Mouse (Mus musculus) spleen, adult 2 months (tissue): ENCODE data around the gene Prkar2b. TPM values are rescaled to one million over a fixed set of nuclear protein-coding genes. Genes with fewer than 3 reads are reported as not detected.

ENCODE experiments used
- DNase-seq, 2 experiments: peaks; one replicate each; pipeline versions ENCODE4 v3.0.0 to v3.0.0-alpha.2; 2012 to 2021; ENCODE audit warnings: low spot score in 2 of 2, low read depth in 1 of 2
- H3K27ac ChIP-seq: fragments of 200-500 bp; 2 replicates; pipeline ENCODE4 v1.5.1; 2012; ENCODE audit warnings: low read length, inconsistent platforms; ENCODE audit not compliant: insufficient read depth
- H3K27me3 ChIP-seq: fragments of 200-500 bp; 2 replicates; pipeline ENCODE4 v1.6.1; 2012; ENCODE audit warnings: mild to moderate bottlenecking, moderate library complexity, low read length, inconsistent platforms; ENCODE audit not compliant: control insufficient read depth, insufficient read depth
- H3K36me3 ChIP-seq: fragments of 200-500 bp; 2 replicates; pipeline ENCODE4 v1.6.1; 2012; ENCODE audit warnings: mild to moderate bottlenecking, low read length, inconsistent platforms; ENCODE audit not compliant: control insufficient read depth, insufficient read depth
- H3K4me1 ChIP-seq: fragments of 200-500 bp; 2 replicates; pipeline ENCODE4 v1.6.1; 2011; ENCODE audit warnings: inconsistent platforms; ENCODE audit not compliant: control insufficient read depth, insufficient read depth, insufficient read length
- H3K4me3 ChIP-seq: fragments of 200-500 bp; 2 replicates; pipeline ENCODE4 v1.5.1; 2011; ENCODE audit warnings: mild to moderate bottlenecking, inconsistent platforms; ENCODE audit not compliant: insufficient read depth, insufficient read length; ENCODE audit errors: extremely low read depth
- CTCF ChIP-seq: fragments of 200-500 bp; IDR thresholded peaks from 2 replicates; pipeline ENCODE4 v1.5.1; 2011; ENCODE audit warnings: mild to moderate bottlenecking, inconsistent platforms; ENCODE audit not compliant: insufficient read depth, insufficient read length, insufficient replicate concordance; ENCODE audit errors: extremely low read depth
- POLR2A ChIP-seq: fragments of 200-500 bp; IDR thresholded peaks from 2 replicates; pipeline ENCODE4 v1.6.1; 2011; ENCODE audit warnings: low read depth, low read length, inconsistent platforms
- WGBS: fragments of 180-500 bp; shearing (Covaris S2); methylation state at CpG from one replicate; pipeline ENCODE4 v1.1.7; 2018; 5-methylcytosine and 5-hydroxymethylcytosine counted together
- polyA plus RNA-seq: library from polyadenylated mRNA; depleted of rRNA; stranded (reverse); fragments of >200 nt; gene quantifications from 2 replicates; pipeline ENCODE4 v1.2.3, GENCODE M21; 2012

Gene Prkar2b
- polyA plus RNA-seq, 1 experiment, result 9.1 TPM

- H3K27me3 ChIP-seq, result no peaks in the 10 kb centered on the region
- no peaks in the 10 kb centered on the region for H3K4me1 ChIP-seq
- DNase-seq, result no peak
- TF ChIP-seq CTCF, result no peak
- TF ChIP-seq POLR2A, result no peak
- H3K27ac ChIP-seq, result no peak overlapping the region
- no peaks in the 10 kb centered on the region for H3K36me3 ChIP-seq
- 95% methylated on average over 3 of the region's 3 CpGs for WGBS
- no peak overlapping the region for H3K4me3 ChIP-seq
Measured at GRCm38 (mm10) chr12:32085856-32086255, 24.8 kb upstream of the Prkar2b start.

GRCm38 (mm10) chr12:32085189-32085588 is 24.1 kb upstream of the Prkar2b start:
- no peaks in the 10 kb centered on the region for H3K27me3 ChIP-seq
- no peaks in the 10 kb centered on the region for H3K36me3 ChIP-seq
- no peak overlapping the region for H3K27ac ChIP-seq
- H3K4me1 ChIP-seq, result no peaks in the 10 kb centered on the region
- H3K4me3 ChIP-seq, result no peak overlapping the region
- no peak for DNase-seq
- TF ChIP-seq POLR2A, result no peak
- no peak for TF ChIP-seq CTCF

- TF ChIP-seq CTCF, result no peak
- TF ChIP-seq POLR2A, result no peak
Measured at GRCm38 (mm10) chr12:32084601-32085000, 23.5 kb upstream of the Prkar2b start.

GRCm38 (mm10) chr12:32080692-32081091 is 19.6 kb upstream of the Prkar2b start:
- Histone ChIP-seq H3K36me3 (no peaks in the 10 kb centered on the region), H3K4me3 (no peak overlapping the region), H3K27me3 (no peaks in the 10 kb centered on the region), H3K27ac (no peak overlapping the region), H3K4me1 (no peaks in the 10 kb centered on the region)
- DNase-seq, result no peak
- TF ChIP-seq CTCF (no peak), POLR2A (no peak)
- WGBS, result 94% methylated on average over 9 of the region's 9 CpGs

More at GRCm38 (mm10) chr12:32084601-32085000, 23.5 kb upstream of the Prkar2b start:
- WGBS, result 46% methylated on average over 5 of the region's 5 CpGs
- H3K4me1 ChIP-seq, result no peaks in the 10 kb centered on the region
- H3K36me3 ChIP-seq, result no peaks in the 10 kb centered on the region
- H3K27me3 ChIP-seq, result no peaks in the 10 kb centered on the region
- H3K4me3 ChIP-seq, result no peak overlapping the region
- DNase-seq, result no peak
- H3K27ac ChIP-seq, result no peak overlapping the region

DNA sequence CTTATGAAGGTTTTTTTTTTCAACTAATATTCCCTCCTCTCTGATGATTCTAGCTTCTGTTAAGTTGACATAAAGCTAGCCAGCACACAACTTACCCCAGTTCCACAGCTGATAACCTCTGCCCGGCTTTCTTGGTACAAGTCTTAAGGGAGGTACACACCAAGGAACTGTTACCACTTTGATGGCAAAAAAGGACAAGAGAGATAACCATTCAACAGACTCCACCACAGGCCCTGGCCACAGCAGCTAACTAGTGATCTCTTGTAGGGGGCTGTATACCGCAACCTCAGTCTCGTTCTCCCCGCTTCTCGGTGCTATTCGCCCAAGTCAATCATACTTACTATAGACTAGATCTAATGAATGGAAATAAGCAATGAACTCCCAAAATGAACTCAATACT is 16.3 kb upstream of the Prkar2b start:
- no peak for TF ChIP-seq POLR2A
- no peak for TF ChIP-seq CTCF
- no peak overlapping the region for H3K27ac ChIP-seq
- H3K4me1 ChIP-seq, result no peaks in the 10 kb centered on the region
- no peaks in the 10 kb centered on the region for H3K27me3 ChIP-seq
- no peaks in the 10 kb centered on the region for H3K36me3 ChIP-seq
- WGBS, result 86% methylated on average over 6 of the region's 6 CpGs
- H3K4me3 ChIP-seq, result no peak overlapping the region
- no peak for DNase-seq

GRCm38 (mm10) chr12:32075831-32076715 is 15.0 kb upstream of the Prkar2b start:
- TF ChIP-seq POLR2A (no peak), CTCF (no peak)
- no peaks in the 10 kb centered on the region for H3K27me3 ChIP-seq
- DNase-seq, result no peak
- H3K27ac ChIP-seq, result no peak overlapping the region
- 86% methylated on average over 10 of the region's 10 CpGs for WGBS
- H3K4me1 ChIP-seq, result no peaks in the 10 kb centered on the region
- no peak overlapping the region for H3K4me3 ChIP-seq
- no peaks in the 10 kb centered on the region for H3K36me3 ChIP-seq

DNA sequence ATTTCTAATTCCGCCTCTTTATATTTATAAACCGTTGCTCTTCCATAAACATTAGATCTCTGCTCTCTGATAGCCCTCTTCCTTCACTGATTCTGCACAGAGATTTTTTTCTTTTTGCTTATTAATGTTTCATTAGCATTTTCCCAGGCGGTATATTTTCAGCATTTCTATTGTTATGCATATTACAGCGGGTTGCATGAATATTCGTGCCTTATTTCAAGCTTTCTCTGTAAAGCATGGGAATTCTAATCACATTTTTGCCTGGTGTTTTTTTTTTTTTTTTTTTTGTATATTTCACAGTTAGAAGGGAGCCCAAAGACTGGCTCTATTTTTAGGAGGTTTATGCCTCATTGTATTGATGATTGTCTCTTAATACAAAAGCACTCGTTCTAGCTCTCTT is 13.2 kb upstream of the Prkar2b start:
- DNase-seq, result no peak
- WGBS, result 91% methylated on average over 6 of the region's 6 CpGs
- Histone ChIP-seq H3K4me3 (no peak overlapping the region), H3K36me3 (no peaks in the 10 kb centered on the region), H3K27me3 (no peaks in the 10 kb centered on the region), H3K4me1 (no peaks in the 10 kb centered on the region), H3K27ac (no peak overlapping the region)
- TF ChIP-seq POLR2A, result no peak
- no peak for TF ChIP-seq CTCF
